11 mouse cellular contexts compared by ENCODE assay signal in genomic region chr5:54235226-54235625, GRCm38 (mm10).
DNase-seq lines count a peak whose midpoint lies in the region; ATAC-seq lines count a peak whose summit lies in the region.
"Had no signal": no experiment of that assay in that cellular context is flagged by ENCODE, and none has a peak within 500 bp of the region (broad histone marks: within the 10 kb centered on the region; RNA-seq: fewer than 3 reads in every experiment).

No protein-coding gene starts in this region.

- intact Hi-C loops in left cerebral cortex, postnatal 36 days (cut with DNase I), result no loop called here

- peak; percentile 76 for ATAC-seq in frontal cortex, adult (ENCODE audit: low TSS enrichment)
- ATAC-seq: CD4-positive, CD25-positive, alpha-beta regulatory T cell, adult 4 months had no signal

- DNase-seq in layer of hippocampus, adult 11-12 months (ENCODE audit: low spot score), result peak; percentile 60
- no peak for DNase-seq in layer of hippocampus, postnatal 10 days (ENCODE audit: low spot score in 2 of 2)
- peak; percentile 56 to 78 for DNase-seq in layer of hippocampus, adult 8-10 months (ENCODE audit: low spot score in 2 of 2)
- DNase-seq in left cerebral cortex, postnatal 36 days (ENCODE audit: low spot score in 2 of 2), result peak; percentile 67 to 70
- DNase-seq in ovary, adult 18-20 months (ENCODE audit: low spot score), result no peak
- DNase-seq in embryo, embryonic 11 days, result no peak
- no peak for DNase-seq in gastrocnemius, adult 18-20 months (ENCODE audit: low spot score)
- DNase-seq: kidney, adult 8-10 months; thymus, adult 18-20 months had no signal

Comparison
In these comparisons a context has a peak if more than half of its experiments do, and no peak if none do; other contexts are left out.
1. DNase-seq: peak in layer of hippocampus, adult 11-12 months (single experiment), layer of hippocampus, adult 8-10 months (2 of 2) and left cerebral cortex, postnatal 36 days (2 of 2); none in layer of hippocampus, postnatal 10 days (0 of 2), ovary, adult 18-20 months (single experiment), embryo, embryonic 11 days (single experiment) and gastrocnemius, adult 18-20 months (single experiment).